8 mouse cellular contexts compared by ENCODE assay signal in the genomic region with DNA sequence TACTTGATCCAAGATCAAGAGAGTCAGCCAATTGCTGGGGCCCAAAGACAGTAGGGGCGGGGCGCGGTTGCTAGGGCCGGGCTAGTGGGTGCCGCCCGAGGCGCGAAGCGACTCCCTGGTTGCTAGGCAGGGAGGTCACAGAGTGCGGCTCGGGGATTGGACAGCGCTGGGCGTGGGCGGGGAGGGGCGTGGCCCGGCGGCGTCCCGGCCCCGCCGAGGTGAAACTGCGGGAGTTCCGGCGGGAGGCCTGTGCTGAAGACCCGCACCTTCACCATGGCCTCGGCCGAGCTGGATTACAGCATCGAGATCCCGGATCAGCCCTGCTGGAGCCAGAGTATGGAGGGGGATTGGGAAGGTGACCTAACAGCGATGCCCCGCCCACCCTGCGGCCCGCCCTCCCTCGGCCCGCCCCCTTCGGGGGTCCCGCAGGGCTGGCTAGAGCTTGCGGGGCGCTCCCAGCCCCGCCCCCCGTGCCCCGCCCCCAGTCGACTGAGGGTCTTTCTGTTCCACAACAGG. TPM values are rescaled to one million over a fixed set of nuclear protein-coding genes. Genes with fewer than 3 reads are reported as not detected.
DNase-seq lines count a peak whose midpoint lies in the region; ATAC-seq and TF ChIP-seq lines count a peak whose summit lies in the region.

A gene (plus strand): TSS at position 151 of the 516 bp plus-strand sequence.
A gene (minus strand): TSS at position 325 of the 516 bp plus-strand sequence.

- peak; percentile 97 for ATAC-seq in intestine, postnatal 0 days
- peak; percentile 98 for ATAC-seq in limb, embryonic 11.5 days (ENCODE audit: insufficient number of reproducible peaks, low FRiP score, low TSS enrichment, low read depth)
- peak; percentile 96 for ATAC-seq in midbrain, embryonic 14.5 days (ENCODE audit: low FRiP score, low TSS enrichment)

- H3K27me3 ChIP-seq in intestine, postnatal 0 days (replicated peaks; ENCODE audit: control insufficient read depth, insufficient read depth, low read length): no peaks in the 10 kb centered on the region
- H3K27me3 ChIP-seq in limb, embryonic 11.5 days (ENCODE audit: control insufficient read depth, insufficient read depth, low read length): no peaks in the 10 kb centered on the region
- H3K27me3 ChIP-seq in midbrain, embryonic 14.5 days (ENCODE audit: control insufficient read depth, insufficient read depth, low read length): no peaks in the 10 kb centered on the region

- no peak for TF ChIP-seq CTCF in intestine, postnatal 0 days (IDR thresholded peaks at IDR 0.05; ENCODE audit: low read depth)

- peak within 1 kb of the TSS; percentile 73 for H3K4me3 ChIP-seq in intestine, postnatal 0 days (ENCODE audit: low read depth, low read length)
- peak within 1 kb of the TSS; percentile 58 for H3K4me3 ChIP-seq in limb, embryonic 11.5 days (ENCODE audit: low read depth, low read length)
- peak within 1 kb of the TSS; percentile 60 for H3K4me3 ChIP-seq in midbrain, embryonic 14.5 days (replicated peaks; ENCODE audit: low read depth, low read length)

- no peaks in the 10 kb centered on the region for H3K4me1 ChIP-seq in intestine, postnatal 0 days (replicated peaks; ENCODE audit: control insufficient read depth, insufficient read depth, low read length)
- H3K4me1 ChIP-seq in limb, embryonic 11.5 days (ENCODE audit: control insufficient read depth, insufficient read depth, low read length): peaks cover 7% of the 10 kb centered on the region; the same call in 1 of the 2 replicates
- peaks cover 7% of the 10 kb centered on the region; the same call in 1 of the 2 replicates for H3K4me1 ChIP-seq in midbrain, embryonic 14.5 days (ENCODE audit: control insufficient read depth, insufficient read depth, low read length)

- H3K9me3 ChIP-seq in intestine, postnatal 0 days (ENCODE audit: control insufficient read depth): no peaks in the 10 kb centered on the region
- no peaks in the 10 kb centered on the region for H3K9me3 ChIP-seq in limb, embryonic 11.5 days (ENCODE audit: control insufficient read depth, low read length)
- no peaks in the 10 kb centered on the region for H3K9me3 ChIP-seq in midbrain, embryonic 14.5 days (ENCODE audit: control insufficient read depth, low read length)

- peak within 1 kb of the TSS; percentile 88 for H3K4me2 ChIP-seq in intestine, postnatal 0 days (replicated peaks; ENCODE audit: low read depth)
- peak within 1 kb of the TSS; percentile 46 for H3K4me2 ChIP-seq in limb, embryonic 11.5 days (ENCODE audit: low read depth, severe bottlenecking)
- H3K4me2 ChIP-seq in midbrain, embryonic 14.5 days (ENCODE audit: low read length): peak within 1 kb of the TSS; percentile 71

- DNase-seq in layer of hippocampus, adult 11-12 months (ENCODE audit: low spot score): peak; percentile 80
- no peak for DNase-seq in layer of hippocampus, adult 9-10 months (ENCODE audit: low spot score)
- peak; percentile 97 for DNase-seq in embryo, embryonic 9.5 days (ENCODE audit: extremely low spot score)
- peak; percentile 84 to 90 for DNase-seq in gastrocnemius, postnatal 4 days (ENCODE audit: low spot score in 2 of 2)
- DNase-seq in limb, embryonic 11.5 days (ENCODE audit: low spot score): peak; percentile 96
- DNase-seq in midbrain, embryonic 14.5 days: peak; percentile 91
- peak; percentile 85 for DNase-seq in spleen, adult 12 weeks (ENCODE audit: low spot score)

- H3K27ac ChIP-seq in intestine, postnatal 0 days (ENCODE audit: low read depth, low read length): peak within 1 kb of the TSS; percentile 47
- peak within 1 kb of the TSS; percentile 76; the same call in 1 of the 2 replicates for H3K27ac ChIP-seq in limb, embryonic 11.5 days (replicated peaks; ENCODE audit: low read depth, low read length)
- H3K27ac ChIP-seq in midbrain, embryonic 14.5 days (replicated peaks; ENCODE audit: low read depth, low read length): peak within 1 kb of the TSS; percentile 74

- H3K36me3 ChIP-seq in intestine, postnatal 0 days (ENCODE audit: control insufficient read depth, insufficient read depth): no peaks in the 10 kb centered on the region
- no peaks in the 10 kb centered on the region for H3K36me3 ChIP-seq in limb, embryonic 11.5 days (ENCODE audit: control insufficient read depth, insufficient read depth, low read length)
- H3K36me3 ChIP-seq in midbrain, embryonic 14.5 days (ENCODE audit: control insufficient read depth, insufficient read depth, low read length): no peaks in the 10 kb centered on the region

- under 1% methylated on average over 43 of the region's 43 CpGs for WGBS in intestine, postnatal 0 days
- under 1% methylated on average over 26 of the region's 43 CpGs for WGBS in limb, embryonic 11.5 days
- WGBS in midbrain, embryonic 14.5 days: under 1% methylated on average over 43 of the region's 43 CpGs

- H3K9ac ChIP-seq in intestine, postnatal 0 days (ENCODE audit: low read depth, low read length): peak within 1 kb of the TSS; percentile 69
- H3K9ac ChIP-seq in limb, embryonic 11.5 days (ENCODE audit: low read length): peak within 1 kb of the TSS; percentile 64
- peak within 1 kb of the TSS; percentile 64 for H3K9ac ChIP-seq in midbrain, embryonic 14.5 days (replicated peaks; ENCODE audit: low read length)

RNA-seq across cellular contexts. Expression of the first gene that starts in this region (rescaled TPM):
- 10 to 100 TPM; 11.5 to 13.8 TPM for total RNA-seq in gastrocnemius, postnatal 4 days (2021)
- 12.8 and 14.0 TPM in 2 replicates for polyA plus RNA-seq in intestine, postnatal 0 days (2015; fragmentation: Nextera tagmentation; extraction: Ambion mirVana)
- polyA plus RNA-seq in limb, embryonic 11.5 days (2014; fragmentation: Nextera tagmentation; extraction: Ambion mirVana): 9.7 and 11.6 TPM in 2 replicates
- 9.1 and 12.2 TPM in 2 replicates for polyA plus RNA-seq in midbrain, embryonic 14.5 days (2014; fragmentation: Nextera tagmentation; extraction: Ambion mirVana)

RNA-seq across cellular contexts. Expression of the second gene that starts in this region (rescaled TPM):
- total RNA-seq in gastrocnemius, postnatal 4 days (2021): not detected
- 0.12 and 0.22 TPM in 2 replicates for polyA plus RNA-seq in intestine, postnatal 0 days (2015; fragmentation: Nextera tagmentation; extraction: Ambion mirVana)
- 0.12 TPM in 1 of 2 replicates, not detected in the other for polyA plus RNA-seq in limb, embryonic 11.5 days (2014; fragmentation: Nextera tagmentation; extraction: Ambion mirVana)
- 0.54 and 0.73 TPM in 2 replicates for polyA plus RNA-seq in midbrain, embryonic 14.5 days (2014; fragmentation: Nextera tagmentation; extraction: Ambion mirVana)
